Mouse (Mus musculus) liver, embryonic 14.5 days (tissue): ENCODE data around the gene Fate1.

Experiments used
- CTCF ChIP-seq: IDR thresholded peaks from 2 replicates; pipeline ENCODE4 v1.5.1; 2016; ENCODE audit warnings: antibody characterized with exemption, low read depth, control low read depth
- EP300 ChIP-seq: IDR thresholded peaks from 2 replicates; pipeline ENCODE4 v1.6.1; 2016; ENCODE audit warnings: antibody characterized with exemption, low read depth

- no peak for TF ChIP-seq CTCF
- TF ChIP-seq EP300 = no peak
Observed at GRCm38 (mm10) chrX:71983205-71983604, 10.4 kb downstream of the Fate1 start.
